Mouse (Mus musculus) hindbrain, embryonic 13.5 days (tissue): ENCODE data around the gene Rab20. TPM values are rescaled to one million over a fixed set of nuclear protein-coding genes. Genes with fewer than 3 reads are reported as not detected.

Source experiments
- ATAC-seq: fragments of 200-750 bp; cut with Nextera tagmentation; 2 replicates; pipeline ENCODE4 v1.8.0; 2017; ENCODE audit warnings: moderate TSS enrichment; ENCODE audit not compliant: low FRiP score
- H3K27ac ChIP-seq: fragments of 300-500 bp; sonication (generic); 2 replicates; pipeline ENCODE4 v1.5.1; 2015; ENCODE audit warnings: inconsistent platforms, mild to moderate bottlenecking, moderate library complexity
- H3K27me3 ChIP-seq: fragments of 300-500 bp; sonication (generic); 2 replicates; pipeline ENCODE4 v1.6.1; 2015; ENCODE audit warnings: mild to moderate bottlenecking, inconsistent platforms
- H3K36me3 ChIP-seq: fragments of 300-500 bp; sonication (generic); 2 replicates; pipeline ENCODE4 v1.6.1; 2015; ENCODE audit warnings: mild to moderate bottlenecking, inconsistent platforms
- H3K4me1 ChIP-seq: fragments of 300-500 bp; sonication (generic); replicated peaks from 2 replicates; pipeline ENCODE4 v1.6.1; 2015; ENCODE audit warnings: inconsistent platforms
- H3K4me2 ChIP-seq: fragments of 300-500 bp; sonication (generic); 2 replicates; pipeline ENCODE4 v1.6.1; 2015; ENCODE audit warnings: inconsistent platforms, mild to moderate bottlenecking, moderate library complexity
- H3K4me3 ChIP-seq: fragments of 300-500 bp; sonication (generic); 2 replicates; pipeline ENCODE4 v1.5.1; 2015; ENCODE audit warnings: mild to moderate bottlenecking, inconsistent platforms
- H3K9ac ChIP-seq: fragments of 300-500 bp; sonication (generic); 2 replicates; pipeline ENCODE4 v1.6.1; 2015; ENCODE audit warnings: mild to moderate bottlenecking, inconsistent platforms
- H3K9me3 ChIP-seq: fragments of 300-500 bp; sonication (generic); 2 replicates; pipeline ENCODE4 v1.6.1; 2016; ENCODE audit warnings: inconsistent platforms
- WGBS: fragments of 180-500 bp; shearing (Covaris S2); methylation state at CpG from one replicate; pipeline ENCODE4 v1.1.7; 2015; 5-methylcytosine and 5-hydroxymethylcytosine counted together
- polyA plus RNA-seq: library from polyadenylated mRNA; unstranded; fragments of >200 nt; fragmentation: Nextera tagmentation; extraction: Ambion mirVana; gene quantifications from 2 replicates; pipeline ENCODE4 v1.2.1, GENCODE M21; 2015

Gene Rab20
- polyA plus RNA-seq, 1 experiment from 2014 or later, result 1.8 TPM

GRCm38 (mm10) chr8:11447910-11448570 is 30.5 kb downstream of the Rab20 start:
- WGBS, result 96% methylated on average over 23 of the region's 23 CpGs
- H3K36me3 ChIP-seq, result no peaks in the 10 kb centered on the region
- no peak for ATAC-seq
- no peak overlapping the region for H3K27ac ChIP-seq
- no peak overlapping the region for H3K4me2 ChIP-seq
- H3K27me3 ChIP-seq, result no peaks in the 10 kb centered on the region
- no peaks in the 10 kb centered on the region for H3K9me3 ChIP-seq
- H3K4me1 ChIP-seq, result peaks cover 14% of the 10 kb centered on the region; the same call in 1 of the 2 replicates
- no peak overlapping the region for H3K4me3 ChIP-seq
- no peak overlapping the region for H3K9ac ChIP-seq

- no peak overlapping the region for H3K4me3 ChIP-seq
- H3K36me3 ChIP-seq, result no peaks in the 10 kb centered on the region
- 94% methylated on average over 13 of the region's 13 CpGs for WGBS
- no peak overlapping the region for H3K4me2 ChIP-seq
- H3K9ac ChIP-seq, result no peak overlapping the region
- 0 out of 2 replicates have a peak, but pooled peaks cover 6% of the 10 kb centered on the region for H3K4me1 ChIP-seq
- no peak overlapping the region for H3K27ac ChIP-seq
- ATAC-seq, result no peak
- H3K27me3 ChIP-seq, result no peaks in the 10 kb centered on the region
- H3K9me3 ChIP-seq, result no peaks in the 10 kb centered on the region
These were observed 32.7 kb downstream of the Rab20 start for GRCm38 (mm10) chr8:11445790-11446189.

- Histone ChIP-seq H3K27ac (no peak overlapping the region), H3K4me3 (no peak overlapping the region), H3K27me3 (no peaks in the 10 kb centered on the region), H3K9ac (no peak overlapping the region), H3K4me1 (no peaks in the 10 kb centered on the region), H3K4me2 (no peak overlapping the region), H3K9me3 (no peaks in the 10 kb centered on the region), H3K36me3 (no peaks in the 10 kb centered on the region)
- WGBS, result 93% methylated on average over 7 of the region's 7 CpGs
- no peak for ATAC-seq
These were observed 34.3 kb downstream of the Rab20 start for GRCm38 (mm10) chr8:11444216-11444615.

- Histone ChIP-seq H3K27ac (no peak overlapping the region), H3K36me3 (no peaks in the 10 kb centered on the region), H3K27me3 (no peaks in the 10 kb centered on the region), H3K9ac (no peak overlapping the region), H3K9me3 (no peaks in the 10 kb centered on the region), H3K4me2 (no peak overlapping the region), H3K4me1 (no peaks in the 10 kb centered on the region), H3K4me3 (no peak overlapping the region)
- no peak for ATAC-seq
- 89% methylated on average over 9 of the region's 9 CpGs for WGBS
These were observed 34.9 kb downstream of the Rab20 start for GRCm38 (mm10) chr8:11443611-11444010.

GRCm38 (mm10) chr8:11441291-11441690 is 37.2 kb downstream of the Rab20 start:
- Histone ChIP-seq H3K4me1 (no peaks in the 10 kb centered on the region), H3K27ac (no peak overlapping the region), H3K9ac (no peak overlapping the region), H3K4me2 (no peak overlapping the region), H3K27me3 (0 out of 2 replicates have a peak, but pooled peaks cover 9% of the 10 kb centered on the region), H3K9me3 (no peaks in the 10 kb centered on the region), H3K36me3 (no peaks in the 10 kb centered on the region), H3K4me3 (no peak overlapping the region)
- WGBS, result 91% methylated on average over 6 of the region's 6 CpGs
- ATAC-seq, result no peak

- H3K4me1 ChIP-seq, result no peaks in the 10 kb centered on the region
- no peak overlapping the region for H3K27ac ChIP-seq
- WGBS, result 57% methylated on average over 12 of the region's 12 CpGs
- H3K4me2 ChIP-seq, result no peak overlapping the region
- no peak for ATAC-seq
- no peaks in the 10 kb centered on the region for H3K36me3 ChIP-seq
- H3K9me3 ChIP-seq, result no peaks in the 10 kb centered on the region
- H3K9ac ChIP-seq, result no peak overlapping the region
- H3K27me3 ChIP-seq, result 0 out of 2 replicates have a peak, but pooled peaks cover 9% of the 10 kb centered on the region
- H3K4me3 ChIP-seq, result no peak overlapping the region
These were observed 40.6 kb downstream of the Rab20 start for GRCm38 (mm10) chr8:11437862-11438261.

GRCm38 (mm10) chr8:11430688-11431087 is 47.8 kb downstream of the Rab20 start:
- Histone ChIP-seq H3K4me2 (no peak overlapping the region), H3K27me3 (no peaks in the 10 kb centered on the region), H3K27ac (no peak overlapping the region), H3K4me3 (no peak overlapping the region), H3K4me1 (no peaks in the 10 kb centered on the region), H3K9me3 (no peaks in the 10 kb centered on the region), H3K36me3 (no peaks in the 10 kb centered on the region), H3K9ac (no peak overlapping the region)
- WGBS, result 54% methylated on average over 5 of the region's 5 CpGs
- no peak for ATAC-seq

- H3K27ac ChIP-seq, result no peak overlapping the region
- no peaks in the 10 kb centered on the region for H3K27me3 ChIP-seq
- no peak overlapping the region for H3K9ac ChIP-seq
- no peak overlapping the region for H3K4me2 ChIP-seq
- no peak for ATAC-seq
- H3K36me3 ChIP-seq, result no peaks in the 10 kb centered on the region
- H3K4me1 ChIP-seq, result 0 out of 2 replicates have a peak, but pooled peaks cover 2% of the 10 kb centered on the region
- WGBS, result 68% methylated on average over 7 of the region's 7 CpGs
- H3K9me3 ChIP-seq, result no peaks in the 10 kb centered on the region
- no peak overlapping the region for H3K4me3 ChIP-seq
These were observed 55.4 kb downstream of the Rab20 start for GRCm38 (mm10) chr8:11423091-11423490.

GRCm38 (mm10) chr8:11421968-11422367 is 56.5 kb downstream of the Rab20 start:
- Histone ChIP-seq H3K9ac (no peak overlapping the region), H3K27ac (no peak overlapping the region), H3K4me2 (no peak overlapping the region), H3K9me3 (no peaks in the 10 kb centered on the region), H3K36me3 (no peaks in the 10 kb centered on the region), H3K27me3 (no peaks in the 10 kb centered on the region), H3K4me1 (0 out of 2 replicates have a peak, but pooled peaks cover 2% of the 10 kb centered on the region), H3K4me3 (no peak overlapping the region)
- ATAC-seq, result no peak
- WGBS, result 85% methylated on average over 6 of the region's 6 CpGs

GRCm38 (mm10) chr8:11421105-11421504 is 57.4 kb downstream of the Rab20 start:
- H3K9ac ChIP-seq, result no peak overlapping the region
- H3K36me3 ChIP-seq, result no peaks in the 10 kb centered on the region
- no peaks in the 10 kb centered on the region for H3K9me3 ChIP-seq
- H3K27me3 ChIP-seq, result no peaks in the 10 kb centered on the region
- H3K27ac ChIP-seq, result no peak overlapping the region
- WGBS, result 55% methylated on average over 14 of the region's 14 CpGs
- H3K4me2 ChIP-seq, result no peak overlapping the region
- ATAC-seq, result no peak
- 0 out of 2 replicates have a peak, but pooled peaks cover 2% of the 10 kb centered on the region for H3K4me1 ChIP-seq
- no peak overlapping the region for H3K4me3 ChIP-seq

GRCm38 (mm10) chr8:11419645-11420044 is 58.9 kb downstream of the Rab20 start:
- no peak overlapping the region for H3K27ac ChIP-seq
- H3K4me3 ChIP-seq, result no peak overlapping the region
- H3K4me2 ChIP-seq, result no peak overlapping the region
- no peak overlapping the region for H3K9ac ChIP-seq
- ATAC-seq, result peak; percentile 59
- H3K27me3 ChIP-seq, result no peaks in the 10 kb centered on the region
- no peaks in the 10 kb centered on the region for H3K36me3 ChIP-seq
- 13% methylated on average over 2 of the region's 2 CpGs for WGBS
- peaks cover 4% of the 10 kb centered on the region; the same call in 1 of the 2 replicates for H3K4me1 ChIP-seq
- no peaks in the 10 kb centered on the region for H3K9me3 ChIP-seq

GRCm38 (mm10) chr8:11419232-11419631 is 59.3 kb downstream of the Rab20 start:
- Histone ChIP-seq H3K4me3 (no peak overlapping the region), H3K4me1 (peaks cover 9% of the 10 kb centered on the region), H3K27me3 (no peaks in the 10 kb centered on the region), H3K36me3 (no peaks in the 10 kb centered on the region), H3K4me2 (no peak overlapping the region), H3K9me3 (no peaks in the 10 kb centered on the region), H3K27ac (0 out of 2 replicates have a peak overlapping the region, but pooled peaks have one; percentile 5), H3K9ac (no peak overlapping the region)
- peak; percentile 80 for ATAC-seq
- WGBS, result 37% methylated on average over 6 of the region's 6 CpGs

GRCm38 (mm10) chr8:11417762-11418161 is 60.7 kb downstream of the Rab20 start:
- H3K9me3 ChIP-seq, result no peaks in the 10 kb centered on the region
- H3K27me3 ChIP-seq, result no peaks in the 10 kb centered on the region
- H3K4me3 ChIP-seq, result no peak overlapping the region
- peaks cover 17% of the 10 kb centered on the region for H3K4me1 ChIP-seq
- H3K4me2 ChIP-seq, result no peak overlapping the region
- no peak overlapping the region for H3K9ac ChIP-seq
- no peaks in the 10 kb centered on the region for H3K36me3 ChIP-seq
- no peak overlapping the region for H3K27ac ChIP-seq
- 65% methylated on average over 13 of the region's 13 CpGs for WGBS
- no peak for ATAC-seq
